Mouse (Mus musculus) hindbrain, embryonic 15.5 days (tissue): Measurements from ENCODE around the gene Dennd5b. TPM values are rescaled to one million over a fixed set of nuclear protein-coding genes. Genes with fewer than 3 reads are reported as not detected.
"Not testable (repeated sequence)": the region's sequence is repeated elsewhere in the genome, so short reads cannot be mapped to it uniquely, and the experiment has no call there.

Source experiments
- ATAC-seq: fragments of 200-750 bp; cut with Nextera tagmentation; 2 replicates; pipeline ENCODE4 v1.8.0; 2017; ENCODE audit warnings: low read depth, moderate number of reproducible peaks, moderate TSS enrichment; ENCODE audit not compliant: low FRiP score
- H3K27ac ChIP-seq: fragments of 300-500 bp; sonication (generic); replicated peaks from 2 replicates; pipeline ENCODE4 v1.5.1; 2015; ENCODE audit warnings: mild to moderate bottlenecking, inconsistent platforms
- H3K27me3 ChIP-seq: fragments of 300-500 bp; sonication (generic); 2 replicates; pipeline ENCODE4 v1.6.1; 2015; ENCODE audit warnings: control low read depth, inconsistent platforms
- H3K36me3 ChIP-seq: fragments of 300-500 bp; sonication (generic); 2 replicates; pipeline ENCODE4 v1.6.1; 2015; ENCODE audit warnings: control low read depth, inconsistent platforms
- H3K4me1 ChIP-seq: fragments of 300-500 bp; sonication (generic); replicated peaks from 2 replicates; pipeline ENCODE4 v1.6.1; 2015; ENCODE audit warnings: control low read depth, inconsistent platforms
- H3K4me2 ChIP-seq: fragments of 300-500 bp; sonication (generic); 2 replicates; pipeline ENCODE4 v1.6.1; 2015; ENCODE audit warnings: moderate library complexity, mild to moderate bottlenecking, inconsistent platforms
- H3K4me3 ChIP-seq: fragments of 300-500 bp; sonication (generic); 2 replicates; pipeline ENCODE4 v1.5.1; 2015; ENCODE audit warnings: mild to moderate bottlenecking, inconsistent platforms
- H3K9ac ChIP-seq: fragments of 300-500 bp; sonication (generic); 2 replicates; pipeline ENCODE4 v1.6.1; 2015; ENCODE audit warnings: inconsistent platforms
- H3K9me3 ChIP-seq: fragments of 300-500 bp; sonication (generic); 2 replicates; pipeline ENCODE4 v1.6.1; 2016; ENCODE audit warnings: control low read depth, inconsistent platforms
- WGBS: fragments of 180-500 bp; shearing (Covaris S2); methylation state at CpG from one replicate; pipeline ENCODE4 v1.1.7; 2015; 5-methylcytosine and 5-hydroxymethylcytosine counted together
- polyA plus RNA-seq: library from polyadenylated mRNA; unstranded; fragments of >200 nt; fragmentation: Nextera tagmentation; extraction: Ambion mirVana; gene quantifications from 2 replicates; pipeline ENCODE4 v1.2.1, GENCODE M21; 2015

Dennd5b gene
- polyA plus RNA-seq, 1 experiment from 2014 or later, result 12.0 TPM

DNA sequence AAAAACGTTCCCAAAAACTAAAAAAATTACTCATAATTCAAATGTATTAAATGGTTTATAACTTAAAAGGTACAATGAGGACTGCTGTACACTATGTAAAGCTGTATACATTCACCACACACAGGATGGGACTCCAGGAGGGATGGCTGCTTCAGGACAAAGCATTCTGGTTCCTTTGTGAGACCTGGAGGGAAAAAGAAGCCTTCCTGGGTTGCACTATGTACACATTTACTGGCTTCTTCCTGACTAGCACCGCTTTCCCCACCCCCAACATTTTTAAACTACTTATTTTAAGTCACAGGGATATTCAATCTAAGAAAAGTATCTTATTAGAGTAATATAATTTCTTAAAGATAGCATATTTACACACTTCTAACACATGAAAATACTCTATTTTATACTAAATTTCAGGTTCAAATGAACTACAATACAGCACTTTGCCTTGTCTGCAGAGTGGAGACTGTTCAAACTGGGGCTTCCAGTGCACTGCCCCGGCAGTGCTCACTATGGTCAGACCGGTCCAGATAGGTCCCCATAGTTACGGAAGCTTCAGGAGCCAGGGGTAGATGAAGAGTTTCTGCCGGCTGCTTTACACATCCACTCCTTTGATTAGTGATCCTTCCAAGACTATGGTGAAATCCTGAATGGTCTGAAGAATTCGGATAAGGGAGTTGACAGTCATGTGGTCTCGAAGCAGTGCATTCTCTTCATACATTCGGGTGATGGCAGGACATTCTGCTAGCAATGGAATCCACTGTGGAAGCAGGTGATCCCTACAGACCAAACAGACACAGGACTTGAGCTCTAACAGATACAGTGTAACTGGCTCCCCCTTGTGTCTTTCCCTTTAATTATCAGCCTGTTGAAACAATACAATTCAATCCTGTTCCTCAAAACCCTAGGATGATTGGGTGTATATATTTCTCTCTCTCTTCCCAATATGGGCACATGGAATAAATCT is 108.1 kb downstream of the Dennd5b start:
- no peaks in the 10 kb centered on the region for H3K4me1 ChIP-seq
- peaks cover 47% of the 10 kb centered on the region for H3K36me3 ChIP-seq
- no peaks in the 10 kb centered on the region for H3K27me3 ChIP-seq
- 16% methylated on average over 9 of the region's 9 CpGs for WGBS
- H3K9ac ChIP-seq, result no peak overlapping the region
- H3K9me3 ChIP-seq, result no peaks in the 10 kb centered on the region
- no peak overlapping the region for H3K4me3 ChIP-seq
- H3K4me2 ChIP-seq, result no peak overlapping the region
- ATAC-seq, result peak; percentile 71
- H3K27ac ChIP-seq, result no peak overlapping the region

DNA sequence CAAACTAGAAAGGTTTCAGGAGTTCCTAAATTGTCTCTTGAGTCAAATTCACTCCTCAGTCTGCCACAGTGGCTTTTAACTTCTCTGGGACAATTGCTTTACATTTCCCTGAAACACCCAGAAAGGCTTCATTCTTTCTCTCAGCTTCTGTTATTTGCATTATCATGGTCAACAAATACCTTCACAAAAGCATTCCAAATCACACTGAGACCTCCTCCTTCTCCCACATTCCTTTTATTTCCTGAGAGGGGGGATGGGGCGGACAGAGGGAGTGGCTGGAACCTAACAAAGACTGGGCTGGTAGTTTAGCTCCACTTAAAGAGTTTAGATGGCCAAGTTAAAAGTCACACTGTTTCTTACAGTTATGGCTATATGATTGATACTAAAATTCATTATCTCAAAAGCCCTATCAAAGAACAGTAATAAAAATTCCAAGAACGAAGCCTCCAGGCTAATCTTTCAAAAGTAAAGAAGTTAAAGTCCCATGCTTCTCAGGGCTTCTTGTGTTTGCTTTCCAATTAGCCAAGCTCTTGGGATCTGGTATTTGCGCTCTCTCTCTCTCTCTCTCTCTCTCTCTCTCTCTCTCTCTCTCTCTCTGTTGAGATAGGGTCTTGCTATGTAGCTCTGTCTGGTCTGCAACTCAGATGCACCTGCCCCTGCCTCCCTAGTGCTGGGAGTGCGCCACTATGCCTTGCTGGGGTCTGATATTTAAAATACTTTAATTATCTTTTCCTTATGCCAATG is 108.9 kb downstream of the Dennd5b start:
- WGBS, result 36% methylated on average over 4 of the region's 4 CpGs
- no peak overlapping the region for H3K9ac ChIP-seq
- no peak overlapping the region for H3K27ac ChIP-seq

DNA sequence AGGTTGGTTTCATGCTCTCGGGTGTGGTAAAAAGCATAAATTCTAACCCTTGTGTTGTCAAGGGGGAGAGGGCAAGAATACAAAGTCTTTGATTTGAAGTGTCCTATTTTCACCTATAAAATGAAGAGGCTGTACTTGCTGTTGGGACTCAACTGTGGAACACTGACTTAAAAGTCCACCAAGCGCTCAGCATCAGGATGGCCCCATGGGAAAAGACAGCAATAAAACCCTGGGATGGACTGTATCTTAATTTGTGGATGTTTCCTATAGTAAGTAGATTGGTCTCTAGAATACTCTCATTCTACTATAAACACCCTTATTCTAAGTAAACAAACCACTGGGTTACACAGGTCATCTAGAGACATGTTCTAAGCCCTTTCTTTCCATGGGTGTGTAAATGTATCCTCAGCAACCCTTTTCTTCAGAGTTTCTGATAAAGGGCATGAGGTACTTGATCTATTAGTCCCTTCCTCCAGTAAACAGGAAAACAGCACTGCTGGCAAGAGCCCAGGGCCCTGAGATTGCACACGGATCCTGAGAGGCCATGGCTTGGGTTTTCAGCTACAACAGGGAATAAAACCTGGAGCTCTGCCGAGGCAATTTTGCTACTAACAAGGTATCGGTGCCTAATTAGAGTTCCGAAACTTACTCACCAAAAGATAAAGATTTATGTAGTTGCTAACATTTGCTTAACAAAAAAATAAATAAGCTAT is 109.7 kb downstream of the Dennd5b start:
- no peak for ATAC-seq
- 30% methylated on average over 6 of the region's 6 CpGs for WGBS
- peaks cover 32% of the 10 kb centered on the region for H3K36me3 ChIP-seq
- H3K4me3 ChIP-seq, result no peak overlapping the region
- no peak overlapping the region for H3K9ac ChIP-seq
- no peak overlapping the region for H3K4me2 ChIP-seq
- no peaks in the 10 kb centered on the region for H3K27me3 ChIP-seq
- no peaks in the 10 kb centered on the region for H3K4me1 ChIP-seq
- no peak overlapping the region for H3K27ac ChIP-seq
- no peaks in the 10 kb centered on the region for H3K9me3 ChIP-seq

More for the DNA sequence above, 108.9 kb downstream of the Dennd5b start:
- ATAC-seq, result no peak
- Histone ChIP-seq H3K36me3 (peaks cover 38% of the 10 kb centered on the region), H3K4me3 (no peak overlapping the region), H3K9me3 (no peaks in the 10 kb centered on the region), H3K27me3 (no peaks in the 10 kb centered on the region), H3K4me2 (no peak overlapping the region), H3K4me1 (no peaks in the 10 kb centered on the region)

DNA sequence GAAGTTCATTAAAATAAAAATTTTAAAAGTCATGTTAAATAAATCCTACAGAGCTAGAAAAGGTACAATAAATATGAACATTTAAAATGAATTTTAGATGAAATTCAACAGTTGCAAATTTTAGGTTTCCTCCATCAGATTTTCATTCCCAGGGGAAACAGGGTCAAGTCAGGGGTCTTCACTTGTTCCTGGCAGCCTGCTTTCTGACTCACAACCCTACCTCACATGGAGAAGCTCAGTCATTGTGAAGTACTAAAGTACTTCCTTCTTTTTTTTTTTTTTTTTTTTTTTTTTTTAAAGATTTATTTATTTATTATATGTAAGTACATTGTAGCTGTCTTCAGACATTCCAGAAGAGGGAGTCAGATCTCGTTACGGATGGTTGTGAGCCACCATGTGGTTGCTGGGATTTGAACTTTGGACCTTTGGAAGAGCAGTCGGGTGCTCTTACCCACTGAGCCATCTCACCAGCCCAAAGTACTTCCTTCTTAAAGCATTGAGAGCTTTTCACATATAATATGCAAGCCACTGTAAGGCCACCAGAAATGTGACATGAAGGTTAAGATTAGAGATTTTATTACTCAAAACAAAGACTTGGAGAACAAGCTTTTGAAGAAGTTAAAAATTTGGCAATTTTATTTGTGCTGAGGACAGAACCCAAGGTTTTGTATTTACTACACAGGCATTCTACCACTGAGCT is 111.5 kb downstream of the Dennd5b start:
- peaks cover 20% of the 10 kb centered on the region; the same call in 1 of the 2 replicates for H3K36me3 ChIP-seq
- not testable (repeated sequence) for H3K27ac ChIP-seq, ATAC-seq, H3K4me3 ChIP-seq, H3K27me3 ChIP-seq, H3K4me1 ChIP-seq, H3K9me3 ChIP-seq, H3K9ac ChIP-seq, H3K4me2 ChIP-seq
- 76% methylated on average over 1 of the region's 3 CpGs for WGBS

DNA sequence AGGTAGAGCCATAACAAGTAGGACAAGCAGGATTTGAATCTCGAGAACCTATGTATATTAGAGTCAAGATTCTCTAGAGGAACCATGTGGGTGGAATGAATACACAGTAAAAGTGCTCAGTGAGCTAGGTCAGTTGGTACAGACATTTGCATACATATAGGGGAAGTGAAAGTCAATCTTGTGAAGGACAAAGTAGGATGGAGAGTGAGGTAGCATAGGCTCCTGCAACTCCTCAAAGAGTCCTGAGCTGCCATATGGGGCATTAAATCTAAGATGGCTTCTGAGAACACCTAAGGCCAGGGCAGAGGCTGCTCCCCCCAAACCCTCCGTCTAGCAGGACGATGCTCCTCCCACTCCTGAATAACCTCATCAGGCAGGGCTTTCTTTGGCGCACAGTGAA is 115.5 kb downstream of the Dennd5b start:
- no peak overlapping the region for H3K4me3 ChIP-seq
- WGBS, result 92% methylated on average over 4 of the region's 4 CpGs
- ATAC-seq, result no peak
- 0 out of 2 replicates have a peak, but pooled peaks cover 4% of the 10 kb centered on the region for H3K36me3 ChIP-seq
- no peaks in the 10 kb centered on the region for H3K9me3 ChIP-seq
- H3K27me3 ChIP-seq, result no peaks in the 10 kb centered on the region
- no peak overlapping the region for H3K9ac ChIP-seq
- no peaks in the 10 kb centered on the region for H3K4me1 ChIP-seq
- H3K4me2 ChIP-seq, result no peak overlapping the region
- H3K27ac ChIP-seq, result no peak overlapping the region

- no peak overlapping the region for H3K4me2 ChIP-seq
- no peaks in the 10 kb centered on the region for H3K4me1 ChIP-seq
- no peak overlapping the region for H3K9ac ChIP-seq
- ATAC-seq, result no peak
- no peaks in the 10 kb centered on the region for H3K9me3 ChIP-seq
- no peaks in the 10 kb centered on the region for H3K36me3 ChIP-seq
- H3K27me3 ChIP-seq, result no peaks in the 10 kb centered on the region
- WGBS, result 80% methylated on average over 3 of the region's 3 CpGs
- H3K27ac ChIP-seq, result no peak overlapping the region
- H3K4me3 ChIP-seq, result no peak overlapping the region
Measured at GRCm38 (mm10) chr6:148980495-148980894, 121.0 kb downstream of the Dennd5b start.

- 0 out of 2 replicates have a peak, but pooled peaks cover 5% of the 10 kb centered on the region for H3K4me1 ChIP-seq
- H3K27ac ChIP-seq, result no peak overlapping the region
- no peaks in the 10 kb centered on the region for H3K9me3 ChIP-seq
- H3K4me3 ChIP-seq, result no peak overlapping the region
- no peaks in the 10 kb centered on the region for H3K27me3 ChIP-seq
- WGBS, result 97% methylated on average over 3 of the region's 3 CpGs
- no peak for ATAC-seq
- H3K9ac ChIP-seq, result no peak overlapping the region
- H3K4me2 ChIP-seq, result no peak overlapping the region
- no peaks in the 10 kb centered on the region for H3K36me3 ChIP-seq
Measured at GRCm38 (mm10) chr6:148975096-148975495, 126.4 kb downstream of the Dennd5b start.

DNA sequence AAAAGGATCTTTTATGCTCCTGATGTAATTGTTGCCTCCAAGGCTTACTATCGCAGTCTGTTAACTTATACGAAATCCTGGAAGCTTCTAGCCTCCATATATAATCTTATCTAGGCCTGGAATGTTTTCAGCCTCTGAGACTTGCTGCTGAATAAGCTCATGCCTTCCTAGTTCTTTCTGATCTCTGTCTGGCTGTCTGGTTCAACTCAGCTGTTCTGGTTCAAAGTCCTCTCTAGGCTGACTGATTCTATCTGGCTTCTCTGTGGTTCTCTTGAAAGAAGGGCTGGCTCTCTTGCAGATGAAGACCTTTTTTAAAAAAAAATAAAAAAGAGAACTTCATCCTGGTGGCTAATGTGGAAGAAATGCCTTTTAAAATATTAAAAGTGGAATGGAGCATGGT is 128.6 kb downstream of the Dennd5b start:
- no peak overlapping the region for H3K4me2 ChIP-seq
- H3K4me3 ChIP-seq, result no peak overlapping the region
- no peak overlapping the region for H3K9ac ChIP-seq
- no peaks in the 10 kb centered on the region for H3K27me3 ChIP-seq
- H3K27ac ChIP-seq, result no peak overlapping the region
- H3K36me3 ChIP-seq, result no peaks in the 10 kb centered on the region
- ATAC-seq, result no peak
- H3K9me3 ChIP-seq, result no peaks in the 10 kb centered on the region
- WGBS, result 82% methylated on average over 2 of the region's 2 CpGs
- 0 out of 2 replicates have a peak, but pooled peaks cover 5% of the 10 kb centered on the region for H3K4me1 ChIP-seq

- Histone ChIP-seq H3K27ac (no peak overlapping the region), H3K27me3 (no peaks in the 10 kb centered on the region), H3K4me1 (0 out of 2 replicates have a peak, but pooled peaks cover 5% of the 10 kb centered on the region), H3K9me3 (no peaks in the 10 kb centered on the region), H3K4me2 (no peak overlapping the region), H3K9ac (no peak overlapping the region), H3K4me3 (no peak overlapping the region), H3K36me3 (no peaks in the 10 kb centered on the region)
- no peak for ATAC-seq
- 26% methylated on average over 9 of the region's 9 CpGs for WGBS
Measured at GRCm38 (mm10) chr6:148972059-148972848, 129.2 kb downstream of the Dennd5b start.

- no peak overlapping the region for H3K4me3 ChIP-seq
- H3K9me3 ChIP-seq, result no peaks in the 10 kb centered on the region
- H3K4me2 ChIP-seq, result no peak overlapping the region
- ATAC-seq, result no peak
- no peak overlapping the region for H3K27ac ChIP-seq
- no peaks in the 10 kb centered on the region for H3K36me3 ChIP-seq
- H3K9ac ChIP-seq, result no peak overlapping the region
- 39% methylated on average over 9 of the region's 9 CpGs for WGBS
- H3K4me1 ChIP-seq, result 0 out of 2 replicates have a peak, but pooled peaks cover 5% of the 10 kb centered on the region
- no peaks in the 10 kb centered on the region for H3K27me3 ChIP-seq
Measured at GRCm38 (mm10) chr6:148971385-148971940, 130.0 kb downstream of the Dennd5b start.
